Mouse (Mus musculus): ENCODE measurements around the gene Dnaaf2.

- TF ChIP-seq POLR2A (IDR thresholded peaks at IDR 0.05; ENCODE audit: borderline replicate concordance, low read depth, low read length) (no peak; the same call in 1 of the 2 replicates), CTCF (IDR thresholded peaks at IDR 0.05; ENCODE audit: low read depth, low read length) (no peak)
Measured at GRCm38 (mm10) chr12:69241771-69242431, 43.7 kb upstream of the Dnaaf2 start.

All from bone marrow macrophage, adult 2 months (primary cell).